Mouse (Mus musculus) heart, adult 2 months (tissue): ENCODE measurements around the gene Gm11213. TPM values are rescaled to one million over a fixed set of nuclear protein-coding genes. Genes with fewer than 3 reads are reported as not detected.

Experiments
- DNase-seq, 2 experiments: peaks; one replicate each; pipeline ENCODE4 v3.0.0; 2021
- H3K27ac ChIP-seq: fragments of 200-600 bp; 2 replicates; pipeline ENCODE4 v1.8.1; 2022
- H3K27me3 ChIP-seq: fragments of 200-500 bp; 2 replicates; pipeline ENCODE4 v1.6.1; 2012; ENCODE audit warnings: mild to moderate bottlenecking, low read length, inconsistent platforms, mixed read lengths; ENCODE audit not compliant: control insufficient read depth, insufficient read depth
- H3K36me3 ChIP-seq: fragments of 200-500 bp; 2 replicates; pipeline ENCODE4 v1.6.1; 2012; ENCODE audit warnings: low read length, inconsistent platforms; ENCODE audit not compliant: control insufficient read depth, insufficient read depth
- H3K4me1 ChIP-seq: fragments of 200-500 bp; 2 replicates; pipeline ENCODE4 v1.6.1; 2011; ENCODE audit warnings: low read length; ENCODE audit not compliant: control insufficient read depth, insufficient read depth
- H3K4me3 ChIP-seq: fragments of 200-600 bp; 2 replicates; pipeline ENCODE4 v1.8.1; 2022
- H3K79me2 ChIP-seq: fragments of 200-500 bp; replicated peaks from 2 replicates; pipeline ENCODE4 v1.6.1; 2012; ENCODE audit warnings: mild to moderate bottlenecking, inconsistent platforms, low read length, moderate library complexity, mixed read lengths; ENCODE audit not compliant: control insufficient read depth, insufficient read depth
- H3K9ac ChIP-seq: fragments of 200-500 bp; 2 replicates; pipeline ENCODE4 v1.6.1; 2012; ENCODE audit warnings: low read depth, mild to moderate bottlenecking, control low read depth, inconsistent platforms, low read length, mixed read lengths
- CTCF ChIP-seq: fragments of 200-600 bp; IDR thresholded peaks from 2 replicates; pipeline ENCODE4 v1.8.1; 2022; ENCODE audit warnings: antibody characterized with exemption, mild to moderate bottlenecking, moderate library complexity
- EP300 ChIP-seq: fragments of 200-500 bp; IDR thresholded peaks from 2 replicates; pipeline ENCODE4 v1.6.1; 2011; ENCODE audit warnings: low read depth, low read length, control low read depth; ENCODE audit not compliant: insufficient read depth
- POLR2A ChIP-seq: fragments of 200-500 bp; IDR thresholded peaks from 2 replicates; pipeline ENCODE4 v1.6.1; 2011; ENCODE audit warnings: mild to moderate bottlenecking, low read depth, low read length, control low read depth; ENCODE audit not compliant: insufficient read depth
- WGBS: fragments of 180-500 bp; shearing (Covaris S2); methylation state at CpG from one replicate; pipeline ENCODE4 v1.1.7; 2018; 5-methylcytosine and 5-hydroxymethylcytosine counted together
- intact Hi-C: fragments of 180-260 bp; cut with DNase I; formaldehyde crosslinking; loops from one replicate; pipeline ENCODE4 v1.15.1; 2025
- polyA plus RNA-seq: library from polyadenylated mRNA; depleted of rRNA; stranded (reverse); fragments of >200 nt; gene quantifications from 2 replicates; pipeline ENCODE4 v1.2.3, GENCODE M21; 2012
- total RNA-seq, 2 experiments: library from RNA; stranded (reverse); gene quantifications; 2 replicates each; pipeline ENCODE4 v1.2.3; 2021

The Gm11213 gene
- total and polyA plus RNA-seq, 3 experiments: not detected

- H3K36me3 ChIP-seq: no peaks in the 10 kb centered on the region
- no peaks in the 10 kb centered on the region for H3K27me3 ChIP-seq
- no peaks in the 10 kb centered on the region for H3K79me2 ChIP-seq
- no peak overlapping the region for H3K27ac ChIP-seq
- no peak for DNase-seq
- no peak overlapping the region for H3K9ac ChIP-seq
- H3K4me1 ChIP-seq: no peaks in the 10 kb centered on the region
- 79% methylated on average over 8 of the region's 8 CpGs for WGBS
- H3K4me3 ChIP-seq: no peak overlapping the region
- TF ChIP-seq CTCF: no peak
- TF ChIP-seq POLR2A: no peak
- no peak for TF ChIP-seq EP300
- intact Hi-C loops: no loop called here
Measured at GRCm38 (mm10) chr4:63627111-63627510, 22.1 kb upstream of the Gm11213 start.

- Histone ChIP-seq H3K27me3 (no peaks in the 10 kb centered on the region), H3K4me1 (no peaks in the 10 kb centered on the region), H3K27ac (no peak overlapping the region), H3K9ac (no peak overlapping the region), H3K79me2 (no peaks in the 10 kb centered on the region), H3K4me3 (no peak overlapping the region), H3K36me3 (no peaks in the 10 kb centered on the region)
- WGBS: 52% methylated on average over 3 of the region's 3 CpGs
- no peak for DNase-seq
- intact Hi-C loops: no loop called here
- TF ChIP-seq CTCF (no peak), POLR2A (no peak), EP300 (no peak)
Measured at GRCm38 (mm10) chr4:63625563-63626080, 20.6 kb upstream of the Gm11213 start.

GRCm38 (mm10) chr4:63622378-63622835, 17.3 kb upstream of the Gm11213 start, which contains the start of gene Tex48:
Gene Tex48 (minus strand): TSS chr4:63622428.
- no peak within 1 kb of the TSS for H3K27ac ChIP-seq
- intact Hi-C loops: no loop called here
- no peak within 1 kb of the TSS for H3K4me3 ChIP-seq
- no peaks in the 10 kb centered on the region for H3K79me2 ChIP-seq
- no peaks in the 10 kb centered on the region for H3K36me3 ChIP-seq
- WGBS: 47% methylated on average over 5 of the region's 5 CpGs
- no peaks in the 10 kb centered on the region for H3K4me1 ChIP-seq
- H3K27me3 ChIP-seq: no peaks in the 10 kb centered on the region
- no peak within 1 kb of the TSS for H3K9ac ChIP-seq
- peak; percentile 53 for TF ChIP-seq CTCF
- no peak for TF ChIP-seq EP300
- DNase-seq: no peak

GRCm38 (mm10) chr4:63621861-63622260, 16.8 kb upstream of the Gm11213 start:
- H3K79me2 ChIP-seq: no peaks in the 10 kb centered on the region
- no peaks in the 10 kb centered on the region for H3K4me1 ChIP-seq
- intact Hi-C loops: no loop called here
- 65% methylated on average over 2 of the region's 2 CpGs for WGBS
- no peaks in the 10 kb centered on the region for H3K27me3 ChIP-seq
- H3K27ac ChIP-seq: no peak overlapping the region
- H3K9ac ChIP-seq: no peak overlapping the region
- TF ChIP-seq EP300 (no peak), CTCF (no peak), POLR2A (no peak)
- H3K36me3 ChIP-seq: no peaks in the 10 kb centered on the region
- no peak overlapping the region for H3K4me3 ChIP-seq
- no peak for DNase-seq

GRCm38 (mm10) chr4:63608391-63608790, 3.3 kb upstream of the Gm11213 start:
- intact Hi-C loops: loop anchor here (5.0 kb wide), 1 partner anchor 96 kb away; no protein-coding TSS in a partner anchor
- WGBS: 69% methylated on average over 7 of the region's 7 CpGs
- TF ChIP-seq EP300 (no peak), POLR2A (no peak), CTCF (no peak)
- H3K27ac ChIP-seq: no peak overlapping the region
- H3K36me3 ChIP-seq: no peaks in the 10 kb centered on the region; the same call in 1 of the 2 replicates
- no peak overlapping the region for H3K4me3 ChIP-seq
- no peak overlapping the region for H3K9ac ChIP-seq
- H3K27me3 ChIP-seq: no peaks in the 10 kb centered on the region
- peaks cover 2% of the 10 kb centered on the region; the same call in 1 of the 2 replicates for H3K4me1 ChIP-seq
- DNase-seq: no peak
- no peaks in the 10 kb centered on the region for H3K79me2 ChIP-seq

GRCm38 (mm10) chr4:63605968-63606367, 907 bp upstream of the Gm11213 start:
- Histone ChIP-seq H3K4me3 (no peak overlapping the region), H3K27me3 (no peaks in the 10 kb centered on the region), H3K27ac (peak overlapping the region; percentile 75), H3K36me3 (no peaks in the 10 kb centered on the region; the same call in 1 of the 2 replicates), H3K4me1 (peaks cover 2% of the 10 kb centered on the region; the same call in 1 of the 2 replicates), H3K79me2 (no peaks in the 10 kb centered on the region), H3K9ac (no peak overlapping the region)
- DNase-seq: no peak
- WGBS: 58% methylated on average over 1 of the region's 1 CpGs
- intact Hi-C loops: loop anchor here (5.0 kb wide), 1 partner anchor 94 kb away; no protein-coding TSS in a partner anchor
- TF ChIP-seq EP300 (no peak), POLR2A (no peak), CTCF (no peak)
